Mouse (Mus musculus) Muller cell, postnatal 12 days (primary cell): ENCODE measurements around the gene Nos1ap.

Source experiments
- DNase-seq: peaks from one replicate; pipeline ENCODE4 v3.0.0-alpha.2; 2015; ENCODE audit errors: inconsistent ontology term

The Nos1ap gene

DNA sequence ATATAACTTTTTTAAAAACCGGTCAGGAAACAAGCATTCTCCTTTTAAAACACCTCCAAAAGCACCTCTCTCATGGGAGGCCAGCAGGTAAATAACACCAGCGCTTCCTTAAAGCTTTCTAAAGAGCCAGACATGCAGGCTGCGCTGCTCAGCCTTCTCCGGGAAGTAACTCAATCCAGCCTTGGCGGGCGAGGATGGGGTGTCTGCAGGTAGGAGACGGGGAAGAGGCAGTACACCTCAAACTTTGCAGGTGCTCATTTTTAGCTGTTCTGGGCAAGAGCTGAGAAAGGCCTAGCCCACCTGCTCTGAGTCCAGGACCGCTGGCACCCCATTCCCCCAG lies 812 bp downstream of the Nos1ap start:
- no peak for DNase-seq

- DNase-seq: peak; percentile 51
These were observed 1.3 kb downstream of the Nos1ap start for GRCm38 (mm10) chr1:170588353-170588752.

DNA sequence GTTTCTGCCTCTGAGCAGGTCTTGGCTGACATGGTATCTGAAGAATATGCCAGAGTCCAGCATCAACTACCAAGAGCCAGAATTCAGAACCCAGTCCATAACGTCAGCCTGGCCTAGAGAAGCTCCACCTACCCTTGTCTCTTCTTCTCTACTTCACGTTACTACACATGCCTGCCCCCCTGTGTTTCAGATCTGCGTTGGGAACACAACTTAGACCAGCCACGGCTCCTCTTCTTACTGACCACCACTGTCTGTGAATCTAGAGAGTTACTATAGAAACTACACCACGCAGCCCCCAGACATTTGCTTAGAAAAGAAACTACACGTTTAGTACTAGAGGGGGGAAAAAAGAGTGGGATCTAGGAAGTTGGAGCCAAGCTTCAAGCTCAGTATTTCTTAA lies 2.9 kb downstream of the Nos1ap start:
- DNase-seq: no peak

DNA sequence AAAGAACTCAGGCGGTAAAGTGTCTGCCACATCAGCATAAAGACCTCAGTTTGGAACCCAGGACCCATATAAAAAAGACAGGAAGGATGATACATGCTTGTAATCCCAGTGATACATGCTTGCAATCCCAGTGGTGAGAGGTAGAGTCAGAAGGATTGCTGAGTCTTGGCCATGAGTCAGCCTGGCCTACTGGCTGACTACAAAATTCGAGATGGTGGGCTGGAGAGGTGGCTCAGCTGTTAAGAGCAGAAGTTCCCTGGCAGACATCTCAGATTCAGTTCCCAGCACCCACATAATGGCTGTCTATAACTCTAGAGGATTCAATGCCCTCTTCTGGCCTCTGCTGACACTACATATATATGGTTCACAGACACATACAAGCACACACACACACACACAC lies 5.7 kb downstream of the Nos1ap start:
- no peak for DNase-seq

DNA sequence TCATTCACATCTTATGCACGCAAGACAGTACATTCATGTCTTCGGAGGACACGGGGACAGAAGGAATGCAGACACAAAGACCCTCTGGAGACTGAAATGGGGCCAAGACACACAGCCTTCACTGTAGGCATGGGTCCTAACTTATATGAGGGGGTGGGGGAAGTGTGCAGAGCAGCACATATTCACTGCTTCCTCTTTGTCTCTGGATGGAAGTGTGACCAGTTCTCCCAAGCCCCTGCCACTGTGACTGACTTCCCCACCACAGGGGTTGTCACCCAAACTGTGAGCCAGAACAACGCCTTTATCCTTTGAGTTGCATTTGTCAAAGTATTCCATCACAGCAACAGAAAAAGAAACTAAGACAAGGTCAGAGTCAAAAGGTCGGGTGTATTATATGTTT lies 7.3 kb downstream of the Nos1ap start:
- no peak for DNase-seq

GRCm38 (mm10) chr1:170580485-170581110 lies 9.1 kb downstream of the Nos1ap start:
- no peak for DNase-seq

GRCm38 (mm10) chr1:170579476-170579875 lies 10.2 kb downstream of the Nos1ap start:
- DNase-seq: no peak

DNA sequence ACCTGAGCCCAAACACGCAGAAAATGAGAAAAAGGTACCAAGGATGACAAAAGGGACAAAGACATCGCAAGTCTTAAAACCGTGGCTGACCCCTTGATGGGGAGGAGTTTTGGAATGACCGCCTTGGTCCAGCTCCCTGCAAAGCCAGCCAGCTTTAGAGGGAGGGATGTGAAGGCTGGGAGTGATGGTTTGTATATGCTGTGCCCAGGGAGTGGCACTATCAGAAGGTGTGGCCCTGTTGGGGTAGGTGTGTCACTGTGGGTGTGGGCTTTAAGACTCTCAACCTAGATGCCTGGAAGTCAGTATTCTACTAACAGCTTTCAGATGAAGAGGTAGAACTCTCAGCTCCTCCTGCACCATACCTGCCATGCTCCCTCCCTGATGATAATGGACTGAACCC lies 10.6 kb downstream of the Nos1ap start:
- DNase-seq: no peak

- peak; percentile 30 for DNase-seq
These were observed 13.0 kb downstream of the Nos1ap start for GRCm38 (mm10) chr1:170576728-170577065.

DNA sequence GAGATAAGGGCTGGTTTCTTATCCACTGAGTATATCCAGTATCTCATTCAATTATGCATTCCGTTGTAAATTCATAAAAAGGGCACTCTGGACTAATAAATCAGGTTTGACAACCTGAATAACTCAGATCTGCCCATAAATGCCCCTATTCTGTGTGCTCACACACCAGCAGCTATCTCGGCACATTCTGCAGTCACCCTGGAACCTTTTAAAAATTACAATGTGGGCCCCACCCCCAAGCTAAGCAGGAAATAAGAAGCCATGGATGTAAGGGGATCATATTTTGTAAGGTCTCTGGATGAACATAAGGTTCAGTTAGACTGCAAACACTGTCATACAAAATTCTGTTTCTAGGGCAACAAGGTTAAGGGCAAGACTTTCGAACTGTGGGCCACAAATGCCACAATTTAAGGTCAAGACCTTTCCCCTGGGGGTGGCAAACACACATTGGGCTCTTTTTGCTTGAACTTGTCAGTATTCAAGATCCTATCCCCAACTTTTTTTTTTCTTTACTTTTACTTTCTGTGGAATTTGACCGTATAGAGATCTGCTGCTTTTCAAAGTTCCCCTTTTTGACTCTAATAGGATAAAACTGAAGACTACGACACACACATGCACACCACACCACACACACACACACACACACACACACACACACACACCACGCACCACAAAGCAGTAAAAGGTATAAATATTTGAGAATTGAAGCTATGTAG lies 13.5 kb downstream of the Nos1ap start:
- peak; percentile 39 for DNase-seq

DNA sequence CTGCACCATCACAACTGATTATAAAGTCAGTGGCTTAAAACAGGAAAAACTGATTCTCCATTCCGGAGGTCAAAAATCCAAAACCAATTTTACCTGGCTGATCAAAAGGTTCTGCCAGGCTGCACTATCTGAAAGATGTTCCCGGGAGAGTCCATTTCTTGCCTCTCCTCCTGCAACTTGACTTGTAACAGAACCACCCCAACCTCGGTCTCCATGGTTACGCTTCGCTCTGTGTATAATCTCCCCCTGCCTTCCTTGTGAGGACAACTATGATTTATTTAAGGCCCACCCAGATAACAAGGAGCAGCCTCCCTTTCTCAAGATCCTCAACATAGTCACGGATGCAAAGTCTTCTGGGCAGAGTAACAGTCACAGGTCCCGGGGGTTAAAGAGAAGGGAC lies 16.5 kb downstream of the Nos1ap start:
- DNase-seq: no peak

DNA sequence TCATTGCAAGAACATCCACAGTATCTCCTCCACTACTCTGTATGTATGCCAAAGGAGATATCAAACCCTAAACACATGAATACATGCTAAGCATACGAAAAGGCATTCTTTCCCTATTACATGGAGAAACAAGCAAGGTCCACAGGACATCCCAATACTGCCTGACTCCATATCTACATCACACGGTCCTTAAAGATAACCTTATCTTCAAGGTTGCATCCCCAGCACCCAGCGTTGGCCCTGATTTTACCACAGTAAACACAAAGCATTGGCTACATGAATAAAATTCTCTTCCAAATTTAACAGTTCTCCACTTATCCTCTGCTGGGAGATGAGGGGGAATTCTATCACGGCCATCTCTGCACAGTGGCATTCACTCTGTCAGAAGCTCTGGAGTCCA lies 22.7 kb downstream of the Nos1ap start:
- no peak for DNase-seq

DNA sequence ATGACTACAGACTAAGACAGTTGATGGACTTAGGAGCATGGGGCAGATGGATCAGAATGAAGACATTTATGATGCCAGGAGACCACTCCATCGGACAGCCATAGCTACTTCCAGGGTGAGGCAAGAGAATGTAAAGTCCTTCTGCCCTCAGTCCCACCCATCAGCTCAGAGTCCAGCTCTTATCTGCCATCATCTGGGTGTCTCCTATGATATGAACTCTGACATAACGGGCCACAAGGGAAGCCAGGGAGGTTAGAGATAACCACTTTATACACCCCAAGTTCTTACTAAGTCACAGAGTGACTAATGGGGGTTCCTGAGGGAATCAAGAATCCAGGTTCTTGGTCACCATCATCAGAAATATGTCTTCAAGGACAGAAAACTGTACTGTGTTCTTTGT lies 23.1 kb downstream of the Nos1ap start:
- DNase-seq: no peak

- no peak for DNase-seq
These were observed 24.7 kb downstream of the Nos1ap start for GRCm38 (mm10) chr1:170564926-170565325.

DNA sequence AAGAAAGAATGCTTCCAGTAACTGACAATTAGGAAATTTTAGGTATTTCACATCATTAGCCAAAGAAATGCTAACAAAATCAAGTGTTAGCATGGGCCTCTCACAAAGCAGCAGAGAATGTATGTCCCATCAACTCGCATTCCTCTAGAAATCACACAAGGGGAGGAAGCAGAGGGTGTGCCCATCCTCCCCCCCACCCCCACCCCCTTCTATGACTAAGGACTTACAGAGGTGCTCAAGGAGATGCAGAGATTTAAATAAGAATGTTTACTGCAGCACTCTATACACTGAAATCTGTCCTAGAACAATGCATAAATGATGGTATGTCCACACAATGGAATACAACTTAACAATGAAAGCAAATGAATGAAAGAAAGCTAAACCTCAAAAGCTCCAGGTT lies 27.2 kb downstream of the Nos1ap start:
- DNase-seq: peak; percentile 61

- DNase-seq: no peak
These were observed 28.9 kb downstream of the Nos1ap start for GRCm38 (mm10) chr1:170560768-170561167.

- DNase-seq: no peak
These were observed 31.7 kb downstream of the Nos1ap start for GRCm38 (mm10) chr1:170557962-170558361.

DNA sequence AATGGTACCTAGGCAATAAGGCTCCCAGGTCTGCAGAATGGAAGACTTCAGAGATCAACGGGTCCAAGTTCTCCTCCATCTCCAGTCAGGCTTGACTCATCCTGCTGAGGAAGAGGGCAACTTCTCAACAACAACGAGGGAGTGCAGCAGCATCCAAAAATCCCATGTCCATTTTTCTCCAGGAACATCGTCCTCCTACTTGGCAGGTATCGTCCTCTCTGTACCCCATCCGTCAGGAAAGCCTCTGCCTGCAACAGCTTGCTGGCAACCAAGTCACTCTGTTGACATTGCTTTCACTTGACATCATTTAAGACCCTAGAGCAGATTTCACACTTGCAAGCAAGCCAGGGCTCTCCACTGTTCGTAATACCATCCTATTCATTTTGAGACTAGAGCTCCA lies 33.0 kb downstream of the Nos1ap start:
- DNase-seq: no peak

DNA sequence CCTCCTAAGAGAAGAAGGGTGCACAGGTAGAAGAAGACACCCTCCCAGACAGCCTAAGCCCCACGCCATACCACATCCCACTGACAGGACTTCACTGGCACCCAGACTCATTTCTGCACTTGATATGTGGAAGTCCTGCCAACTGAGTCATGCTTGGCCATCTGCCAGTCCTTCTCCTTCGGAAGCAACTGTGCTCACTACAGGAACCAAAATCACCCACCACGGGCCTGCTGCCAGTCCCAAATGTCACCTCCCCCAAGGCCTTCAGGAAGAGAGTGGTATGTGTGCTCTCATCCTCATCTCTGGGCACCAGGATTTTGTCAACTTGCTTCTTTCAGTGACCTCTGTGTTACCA lies 34.7 kb downstream of the Nos1ap start:
- DNase-seq: peak; percentile 90

GRCm38 (mm10) chr1:170554235-170554938 lies 35.3 kb downstream of the Nos1ap start:
- DNase-seq: no peak

- DNase-seq: no peak
These were observed 38.8 kb downstream of the Nos1ap start for GRCm38 (mm10) chr1:170550649-170551440.

GRCm38 (mm10) chr1:170549059-170549458 lies 40.6 kb downstream of the Nos1ap start:
- DNase-seq: peak; percentile 85
